Mouse (Mus musculus) hindbrain, embryonic 16.5 days (tissue): Measurements from ENCODE around the gene Irf2bp1. TPM values are rescaled to one million over a fixed set of nuclear protein-coding genes. Genes with fewer than 3 reads are reported as not detected.
A peak's percentile ranks its signal among the peaks of the same experiment; 100 is the strongest.

ENCODE experiments used
- ATAC-seq: fragments of 200-750 bp; cut with Nextera tagmentation; 2 replicates; pipeline ENCODE4 v1.8.0; 2017; ENCODE audit warnings: moderate TSS enrichment, moderate library complexity
- H3K27ac ChIP-seq: fragments of 300-500 bp; sonication (generic); 2 replicates; pipeline ENCODE4 v1.5.1; 2014; ENCODE audit warnings: low read depth, mild to moderate bottlenecking, control low read depth, low read length, moderate library complexity
- H3K27me3 ChIP-seq: fragments of 300-500 bp; sonication (generic); replicated peaks from 2 replicates; pipeline ENCODE4 v1.6.1; 2014; ENCODE audit warnings: low read length; ENCODE audit not compliant: control insufficient read depth, insufficient read depth
- H3K36me3 ChIP-seq: fragments of 300-500 bp; sonication (generic); 2 replicates; pipeline ENCODE4 v1.6.1; 2014; ENCODE audit warnings: mild to moderate bottlenecking, low read length, moderate library complexity, mixed read lengths; ENCODE audit not compliant: control insufficient read depth, insufficient read depth
- H3K4me1 ChIP-seq: fragments of 300-500 bp; sonication (generic); 2 replicates; pipeline ENCODE4 v1.6.1; 2014; ENCODE audit warnings: low read depth, low read length; ENCODE audit not compliant: control insufficient read depth, insufficient read depth
- H3K4me2 ChIP-seq: fragments of 300-500 bp; sonication (generic); 2 replicates; pipeline ENCODE4 v1.6.1; 2014; ENCODE audit warnings: mild to moderate bottlenecking, low read length, control low read depth, moderate library complexity
- H3K4me3 ChIP-seq: fragments of 300-500 bp; sonication (generic); 2 replicates; pipeline ENCODE4 v1.5.1; 2014; ENCODE audit warnings: mild to moderate bottlenecking, low read length, control low read depth, moderate library complexity
- H3K9ac ChIP-seq: fragments of 300-500 bp; sonication (generic); 2 replicates; pipeline ENCODE4 v1.6.1; 2014; ENCODE audit warnings: low read depth, mild to moderate bottlenecking, control low read depth, low read length, moderate library complexity
- H3K9me3 ChIP-seq: fragments of 300-500 bp; sonication (generic); 2 replicates; pipeline ENCODE4 v1.6.1; 2014; ENCODE audit warnings: mild to moderate bottlenecking, low read length, moderate library complexity; ENCODE audit not compliant: control insufficient read depth
- WGBS: fragments of 180-500 bp; shearing (Covaris S2); extraction: QIAGEN DNeasy Blood & Tissue Kit; methylation state at CpG from one replicate; pipeline ENCODE4 v1.1.7; 2014; 5-methylcytosine and 5-hydroxymethylcytosine counted together
- polyA plus RNA-seq: library from polyadenylated mRNA; unstranded; fragments of >200 nt; fragmentation: Nextera tagmentation; extraction: Ambion mirVana; gene quantifications from 2 replicates; pipeline ENCODE4 v1.2.1, GENCODE M21; 2015

Gene Irf2bp1
- polyA plus RNA-seq, 1 experiment from 2014 or later: 27.3 TPM

DNA sequence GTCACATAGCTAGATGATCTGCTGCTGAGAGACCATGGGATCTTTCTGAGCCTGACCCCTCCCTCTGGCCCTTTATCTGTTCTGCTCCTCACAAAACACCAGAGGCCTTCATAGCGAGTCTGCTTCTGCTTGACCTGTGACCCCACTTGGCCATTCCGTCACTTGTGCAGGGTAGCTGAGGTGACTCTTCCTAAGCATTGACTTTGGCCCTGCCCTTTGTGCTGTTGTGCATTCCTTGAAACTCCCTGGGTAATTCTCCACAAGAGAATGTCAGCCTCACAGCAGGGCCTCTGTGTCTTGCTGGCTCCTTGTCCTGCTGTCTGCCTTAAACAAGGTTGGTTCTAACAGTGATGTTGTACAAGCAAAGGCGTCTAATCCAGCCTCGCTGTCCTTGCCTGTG, 27.8 kb downstream of the Irf2bp1 start:
- Histone ChIP-seq H3K9ac (no peak overlapping the region), H3K9me3 (no peaks in the 10 kb centered on the region), H3K36me3 (peaks cover 48% of the 10 kb centered on the region), H3K4me3 (no peak overlapping the region), H3K4me1 (no peaks in the 10 kb centered on the region), H3K4me2 (no peak overlapping the region), H3K27ac (no peak overlapping the region), H3K27me3 (no peaks in the 10 kb centered on the region)
- no peak for ATAC-seq
- WGBS: 19% methylated on average over 4 of the region's 4 CpGs

DNA sequence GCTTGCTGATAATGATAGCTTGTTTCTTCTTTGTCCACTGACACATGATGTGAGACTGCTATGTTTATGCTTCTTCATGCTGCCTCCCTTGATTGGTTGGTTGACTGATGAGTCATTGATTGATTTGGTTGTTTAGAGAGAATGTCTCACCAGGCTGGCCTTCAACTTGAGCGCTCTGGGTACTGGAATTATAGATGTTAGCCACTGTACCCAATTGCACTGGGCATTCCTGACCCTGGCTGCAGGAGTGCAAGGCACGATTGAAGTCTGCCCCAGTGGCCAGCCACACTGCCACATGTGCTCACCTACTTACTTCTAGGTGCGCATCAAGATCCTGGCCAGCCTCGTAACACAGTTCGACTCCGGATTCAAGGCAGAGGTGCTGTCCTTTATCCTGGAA, 40.8 kb downstream of the Irf2bp1 start:
- no peak for ATAC-seq
- H3K27me3 ChIP-seq: no peaks in the 10 kb centered on the region
- peaks cover 78% of the 10 kb centered on the region for H3K36me3 ChIP-seq
- no peaks in the 10 kb centered on the region for H3K9me3 ChIP-seq
- H3K4me2 ChIP-seq: no peak overlapping the region
- H3K4me3 ChIP-seq: no peak overlapping the region
- H3K27ac ChIP-seq: no peak overlapping the region
- no peaks in the 10 kb centered on the region for H3K4me1 ChIP-seq
- 92% methylated on average over 6 of the region's 6 CpGs for WGBS
- no peak overlapping the region for H3K9ac ChIP-seq

DNA sequence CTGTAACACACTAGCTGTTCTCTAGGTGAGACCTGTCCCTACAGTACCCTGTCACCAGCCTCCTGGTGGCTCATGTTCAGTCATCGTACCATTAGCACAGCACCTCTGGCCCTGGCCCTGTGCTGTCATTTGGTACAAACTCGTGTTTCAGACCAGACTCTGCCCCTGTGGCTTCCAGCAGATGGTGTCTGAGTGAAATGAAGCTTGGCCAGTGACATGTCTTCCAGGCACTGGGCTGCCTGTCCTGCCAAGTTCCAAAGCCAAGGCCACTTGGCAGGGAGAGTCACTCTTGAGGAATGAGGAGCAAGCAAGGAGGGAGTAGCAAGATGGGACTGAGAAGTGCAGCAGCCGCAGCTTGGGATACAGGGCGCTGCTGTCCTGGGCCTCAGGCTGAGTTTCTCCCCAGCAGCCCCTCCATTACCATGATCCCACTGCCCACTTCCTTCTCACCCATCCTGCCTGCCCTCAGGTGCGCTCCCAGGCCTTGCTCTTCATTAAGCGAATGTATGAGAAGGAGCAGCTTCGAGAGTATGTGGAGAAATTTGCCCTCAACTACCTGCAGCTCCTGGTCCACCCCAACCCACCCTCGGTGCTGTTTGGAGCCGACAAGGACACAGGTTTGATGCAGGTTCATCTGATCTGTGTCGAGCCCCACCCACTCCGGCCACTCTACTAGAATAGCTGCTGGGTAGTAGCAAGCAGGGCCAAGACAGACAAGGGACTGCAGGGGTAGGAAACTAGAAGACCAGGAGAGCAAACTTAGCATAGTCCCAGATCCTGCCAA, 42.6 kb downstream of the Irf2bp1 start:
- 0 out of 2 replicates have a peak, but pooled peaks have one; percentile 10 for ATAC-seq
- no peak overlapping the region for H3K4me2 ChIP-seq
- H3K27ac ChIP-seq: no peak overlapping the region
- 87% methylated on average over 11 of the region's 11 CpGs for WGBS
- peaks cover 76% of the 10 kb centered on the region for H3K36me3 ChIP-seq
- no peaks in the 10 kb centered on the region for H3K27me3 ChIP-seq
- H3K4me1 ChIP-seq: no peaks in the 10 kb centered on the region
- no peak overlapping the region for H3K9ac ChIP-seq
- no peaks in the 10 kb centered on the region for H3K9me3 ChIP-seq
- H3K4me3 ChIP-seq: no peak overlapping the region

DNA sequence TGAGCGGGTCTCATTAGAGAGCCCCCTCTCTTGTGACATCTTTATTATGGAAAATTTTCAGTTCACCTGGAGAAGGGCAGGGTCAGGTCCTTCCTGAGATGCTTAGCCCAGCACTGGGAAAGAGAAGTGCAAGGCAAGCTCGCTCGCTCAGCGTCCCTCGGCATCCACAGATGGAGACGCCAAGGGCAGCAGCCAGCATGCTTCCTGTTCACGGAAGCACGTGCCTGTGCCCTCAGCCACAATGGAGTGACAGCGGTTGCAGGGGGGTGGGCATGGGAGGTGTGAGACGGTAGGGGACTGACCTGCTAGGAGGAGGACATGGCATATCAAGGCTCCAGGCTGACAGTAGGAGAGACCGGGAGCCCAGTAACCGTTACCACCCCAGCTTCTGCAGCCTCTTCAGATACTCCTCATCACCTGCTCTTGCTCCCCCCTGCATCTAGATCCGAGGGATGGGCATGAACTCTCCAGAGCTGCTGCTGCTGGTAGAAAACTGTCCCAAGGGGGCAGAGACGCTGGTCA, 44.2 kb downstream of the Irf2bp1 start:
- Histone ChIP-seq H3K27me3 (no peaks in the 10 kb centered on the region), H3K36me3 (peaks cover 68% of the 10 kb centered on the region), H3K4me3 (no peak overlapping the region), H3K9ac (no peak overlapping the region), H3K27ac (no peak overlapping the region), H3K4me2 (no peak overlapping the region), H3K4me1 (no peaks in the 10 kb centered on the region), H3K9me3 (no peaks in the 10 kb centered on the region)
- no peak for ATAC-seq
- WGBS: 90% methylated on average over 14 of the region's 14 CpGs

DNA sequence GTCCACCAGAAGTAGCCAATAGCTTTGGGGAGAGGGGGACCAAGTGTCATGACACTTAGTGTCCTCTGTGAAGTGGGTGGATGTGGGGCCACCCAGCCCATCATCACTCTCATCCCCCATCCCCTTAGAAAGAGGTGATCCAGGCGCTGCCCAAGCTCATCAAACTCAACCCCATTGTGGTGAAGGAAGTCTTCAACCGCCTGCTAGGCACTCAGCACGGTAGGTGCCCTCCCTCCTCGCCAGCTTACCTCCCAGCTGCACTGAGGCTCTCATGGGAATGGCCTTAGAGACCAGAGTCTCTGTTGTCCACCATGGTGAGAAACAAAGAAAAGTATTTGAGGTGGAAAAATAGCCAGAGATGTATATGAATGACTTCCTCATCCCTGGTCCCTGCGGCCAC, 45.4 kb downstream of the Irf2bp1 start:
- H3K4me3 ChIP-seq: no peak overlapping the region
- WGBS: 90% methylated on average over 5 of the region's 5 CpGs
- H3K36me3 ChIP-seq: peaks cover 60% of the 10 kb centered on the region
- no peaks in the 10 kb centered on the region; the same call in 1 of the 2 replicates for H3K4me1 ChIP-seq
- no peaks in the 10 kb centered on the region for H3K9me3 ChIP-seq
- ATAC-seq: no peak
- no peak overlapping the region for H3K9ac ChIP-seq
- H3K4me2 ChIP-seq: no peak overlapping the region
- H3K27ac ChIP-seq: no peak overlapping the region
- no peaks in the 10 kb centered on the region for H3K27me3 ChIP-seq

DNA sequence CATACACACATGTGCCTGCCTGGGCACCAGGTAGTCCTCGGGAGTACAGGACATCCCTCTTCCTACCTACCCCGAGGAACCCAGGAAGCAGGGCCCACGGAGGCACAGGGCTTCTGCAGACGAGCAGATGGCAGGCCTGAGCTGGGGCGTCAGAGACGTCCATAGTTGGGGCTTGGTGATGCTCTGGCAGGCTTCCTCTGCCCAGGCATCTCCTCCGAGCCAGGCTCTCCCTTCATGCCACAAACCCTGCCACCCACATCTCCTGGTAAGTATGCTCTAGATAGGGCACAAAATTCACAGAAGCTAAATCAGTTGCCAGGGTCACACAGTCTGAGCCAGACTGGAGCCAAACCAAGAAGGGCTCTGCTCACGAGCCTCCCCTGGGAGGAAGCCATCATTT, 46.3 kb downstream of the Irf2bp1 start:
- Histone ChIP-seq H3K27ac (no peak overlapping the region), H3K9me3 (no peaks in the 10 kb centered on the region), H3K4me2 (no peak overlapping the region), H3K4me1 (no peaks in the 10 kb centered on the region; the same call in 1 of the 2 replicates), H3K4me3 (no peak overlapping the region), H3K27me3 (no peaks in the 10 kb centered on the region), H3K9ac (no peak overlapping the region), H3K36me3 (peaks cover 51% of the 10 kb centered on the region)
- ATAC-seq: no peak
- WGBS: 87% methylated on average over 8 of the region's 8 CpGs

DNA sequence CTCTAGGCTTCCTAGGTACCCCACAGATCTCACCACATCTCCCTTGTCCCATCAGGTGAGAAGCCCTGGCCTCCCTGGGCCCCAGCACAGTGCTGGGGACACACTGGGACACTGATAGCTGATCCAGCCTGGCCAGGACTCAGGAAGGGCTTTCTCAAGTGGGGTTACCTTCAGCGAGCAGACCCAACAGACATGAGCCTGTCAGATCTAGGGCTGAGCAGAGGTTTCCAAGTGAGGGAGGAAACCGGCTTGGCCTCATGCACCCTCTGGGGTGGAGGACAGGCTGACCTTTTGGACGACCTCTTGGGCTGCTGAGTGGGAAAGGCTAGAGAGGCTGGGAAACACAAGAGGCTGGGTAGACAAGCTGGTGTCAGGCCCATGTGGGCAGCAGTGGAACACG, 47.3 kb downstream of the Irf2bp1 start:
- Histone ChIP-seq H3K4me3 (no peak overlapping the region), H3K36me3 (peaks cover 43% of the 10 kb centered on the region)
- 75% methylated on average over 4 of the region's 4 CpGs for WGBS

DNA sequence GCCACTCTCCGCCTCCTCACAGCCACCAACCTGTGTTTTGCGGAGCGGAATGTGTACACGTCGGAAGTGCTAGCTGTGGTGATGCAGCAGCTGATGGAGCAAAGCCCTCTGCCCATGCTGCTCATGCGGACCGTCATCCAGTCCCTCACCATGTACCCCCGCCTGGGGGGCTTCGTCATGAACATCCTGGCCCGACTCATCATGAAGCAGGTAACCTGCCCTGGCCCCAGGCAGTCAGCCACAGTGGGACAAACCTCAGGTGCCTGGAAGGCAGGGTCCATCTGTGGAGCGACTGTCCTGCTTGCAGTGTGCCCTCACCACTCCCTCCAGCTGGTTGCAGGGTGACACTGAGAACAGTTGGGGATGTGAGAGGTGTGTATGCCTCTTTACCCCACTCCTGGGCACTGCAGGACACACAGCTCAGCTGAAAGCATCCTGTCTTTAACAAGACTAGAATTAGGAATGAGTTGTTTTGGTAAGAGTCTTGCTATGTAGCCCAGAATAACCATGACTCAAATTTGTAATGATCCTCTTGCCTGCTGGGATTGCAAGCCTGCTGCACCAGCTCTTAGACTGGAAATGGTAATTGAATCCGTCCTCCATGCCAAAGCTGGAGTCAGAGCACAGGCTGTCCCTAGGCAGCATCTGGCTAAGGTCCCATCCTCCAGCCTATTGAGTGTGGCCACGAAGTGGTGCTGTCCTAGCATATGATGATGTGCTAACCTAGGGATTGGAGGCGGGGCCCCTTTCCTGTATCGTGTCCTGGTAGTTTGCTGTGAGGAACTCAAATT, 48.7 kb downstream of the Irf2bp1 start:
- WGBS: 88% methylated on average over 15 of the region's 15 CpGs
- H3K4me2 ChIP-seq: no peak overlapping the region
- no peaks in the 10 kb centered on the region; the same call in 1 of the 2 replicates for H3K4me1 ChIP-seq
- ATAC-seq: no peak
- H3K9ac ChIP-seq: no peak overlapping the region
- H3K27ac ChIP-seq: no peak overlapping the region
- H3K27me3 ChIP-seq: no peaks in the 10 kb centered on the region
- peaks cover 35% of the 10 kb centered on the region for H3K36me3 ChIP-seq
- no peak overlapping the region for H3K4me3 ChIP-seq
- H3K9me3 ChIP-seq: no peaks in the 10 kb centered on the region

More for the DNA sequence above, 47.3 kb downstream of the Irf2bp1 start:
- Histone ChIP-seq H3K4me2 (no peak overlapping the region), H3K4me1 (no peaks in the 10 kb centered on the region; the same call in 1 of the 2 replicates), H3K27me3 (no peaks in the 10 kb centered on the region), H3K9me3 (no peaks in the 10 kb centered on the region), H3K9ac (no peak overlapping the region), H3K27ac (no peak overlapping the region)
- no peak for ATAC-seq

DNA sequence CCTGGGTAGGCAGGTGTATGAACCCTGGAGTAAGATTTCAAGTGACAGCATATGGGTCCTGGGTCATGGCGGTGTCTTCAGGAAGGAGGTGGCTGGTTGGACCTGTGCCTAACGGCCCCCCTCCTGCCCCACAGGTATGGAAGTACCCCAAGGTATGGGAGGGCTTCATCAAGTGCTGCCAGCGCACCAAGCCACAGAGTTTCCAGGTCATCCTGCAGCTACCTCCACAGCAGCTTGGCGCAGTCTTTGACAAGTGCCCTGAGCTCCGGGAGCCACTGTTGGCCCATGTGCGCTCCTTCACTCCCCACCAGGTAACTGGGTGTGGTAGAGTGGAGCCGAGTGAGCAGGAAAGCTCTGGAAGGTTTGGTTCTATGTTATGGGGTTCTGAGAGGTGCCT, 49.3 kb downstream of the Irf2bp1 start:
- no peak overlapping the region for H3K9ac ChIP-seq
- 91% methylated on average over 7 of the region's 7 CpGs for WGBS
- no peaks in the 10 kb centered on the region for H3K27me3 ChIP-seq
- H3K9me3 ChIP-seq: no peaks in the 10 kb centered on the region
- ATAC-seq: no peak
- no peaks in the 10 kb centered on the region; the same call in 1 of the 2 replicates for H3K4me1 ChIP-seq
- no peak overlapping the region for H3K4me2 ChIP-seq
- H3K36me3 ChIP-seq: peaks cover 29% of the 10 kb centered on the region
- no peak overlapping the region for H3K27ac ChIP-seq
- no peak overlapping the region for H3K4me3 ChIP-seq
